Mouse (Mus musculus): Measurements from ENCODE around the gene Klhl10.
A peak's percentile ranks its signal among the peaks of the same experiment; 100 is the strongest.

Klhl10 gene

DNA sequence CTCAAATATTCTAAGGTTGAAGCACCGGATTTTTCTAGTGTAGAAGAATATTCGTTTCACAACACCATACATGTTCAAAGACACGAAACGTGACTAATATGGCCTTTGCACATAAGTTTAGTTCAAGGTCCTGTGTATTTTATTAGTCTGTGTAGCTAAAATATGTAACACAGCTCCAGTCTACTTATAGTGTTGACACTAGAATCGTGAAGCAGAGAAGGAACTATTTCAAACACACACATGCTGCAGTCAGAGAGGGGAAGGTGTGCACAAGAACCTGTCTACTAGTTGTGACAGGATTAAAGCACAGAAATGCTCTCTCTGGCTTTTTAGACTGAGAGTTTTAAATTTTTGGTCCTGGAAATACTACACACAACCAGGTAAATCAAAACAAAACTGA is 16.0 kb downstream of the Klhl10 start:
- no peak for DNase-seq (ENCODE audit: inconsistent age in 2 of 2, low spot score in 1 of 2)

- no peak for DNase-seq (ENCODE audit: inconsistent age in 2 of 2, low spot score in 1 of 2)
Observed at GRCm38 (mm10) chr11:100462699-100463098, 21.0 kb downstream of the Klhl10 start.

GRCm38 (mm10) chr11:100465229-100465792 is 23.6 kb downstream of the Klhl10 start:
- DNase-seq (ENCODE audit: inconsistent age in 2 of 2, low spot score in 1 of 2), result no peak

GRCm38 (mm10) chr11:100465833-100466232 is 24.1 kb downstream of the Klhl10 start:
- DNase-seq (ENCODE audit: inconsistent age in 2 of 2, low spot score in 1 of 2), result no peak

DNA sequence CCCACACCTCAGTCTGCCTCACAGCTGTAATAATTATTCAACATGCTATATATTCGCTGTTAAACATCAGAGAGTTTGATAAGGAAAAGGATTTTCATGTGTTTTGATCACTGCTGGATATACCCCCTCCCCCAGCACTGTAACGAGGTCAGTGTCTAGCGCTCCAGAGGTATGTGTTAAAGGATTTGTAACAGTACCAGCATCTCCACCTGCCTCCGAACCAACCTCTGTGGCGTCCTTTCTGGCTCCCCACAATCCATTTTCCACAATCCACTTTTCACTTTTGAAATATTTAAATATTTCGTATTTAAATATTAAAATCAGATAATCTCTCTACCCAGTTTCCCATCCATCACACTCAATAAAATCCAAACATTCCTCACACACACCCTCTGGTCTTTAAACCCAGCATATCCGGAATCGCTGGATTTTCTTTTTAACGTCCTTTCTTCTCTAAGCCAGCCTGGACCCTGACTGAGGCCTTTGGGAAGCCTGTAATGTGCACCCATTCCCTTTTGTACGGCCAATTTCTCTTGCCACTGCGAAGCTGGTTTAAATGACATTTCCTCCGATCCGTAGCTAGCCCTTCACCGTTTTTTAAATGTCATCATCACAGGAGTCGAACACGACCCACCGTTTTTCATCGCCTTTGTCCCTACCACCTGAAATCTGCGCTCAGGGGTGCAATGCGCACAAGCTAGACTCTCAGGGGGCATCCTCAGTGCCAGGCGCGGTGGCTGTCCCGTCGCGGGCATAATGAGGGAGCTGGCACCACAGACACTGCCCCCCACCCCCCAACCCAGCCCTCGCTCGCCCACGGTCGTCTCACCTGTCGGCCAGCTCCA is 29.9 kb downstream of the Klhl10 start:
- peak in 1 of 2 experiments; percentile 62 for DNase-seq (ENCODE audit: inconsistent age in 2 of 2, low spot score in 1 of 2)

DNA sequence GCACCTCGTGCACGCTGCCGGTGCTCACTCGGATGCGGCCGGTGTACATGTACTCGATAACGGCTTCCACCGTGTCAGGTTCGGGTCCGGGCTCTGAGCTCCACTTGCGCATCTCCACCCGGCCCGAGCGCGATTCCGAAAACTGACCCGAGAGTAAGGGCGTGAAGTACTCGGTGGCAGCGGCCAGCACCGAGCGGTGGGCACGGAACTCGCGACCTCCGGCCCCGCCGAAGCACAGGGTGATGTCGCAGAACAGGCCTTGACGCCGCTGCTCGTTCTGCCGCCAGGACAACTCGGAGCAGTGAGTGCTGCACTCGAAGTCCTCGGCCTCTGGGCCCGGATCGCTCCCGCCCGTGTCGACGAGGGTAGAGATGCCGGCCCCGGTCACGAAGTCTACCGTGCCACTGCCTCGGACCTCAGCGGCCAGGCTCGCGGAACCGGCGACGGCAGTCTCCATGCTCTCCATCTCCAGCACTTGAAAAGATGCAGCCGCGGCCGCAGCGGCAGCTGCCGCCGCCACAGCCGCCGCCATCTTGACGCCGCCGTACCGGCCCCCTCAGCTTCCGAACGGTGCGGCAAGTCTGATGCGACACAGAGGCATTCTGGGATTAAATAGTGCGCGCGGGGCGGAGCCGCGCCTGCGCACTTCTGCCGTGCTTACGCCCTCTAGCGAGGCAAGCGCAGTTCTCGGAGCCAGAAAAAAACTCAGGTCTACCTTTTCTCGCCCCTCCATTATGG is 30.6 kb downstream of the Klhl10 start, which contains the start of gene Klhl11:
TSS of gene Klhl11 (minus strand) at position 545 of the 738 bp plus-strand sequence.
- peak; percentile 93 to 97 for DNase-seq (ENCODE audit: inconsistent age in 2 of 2, low spot score in 1 of 2)

DNA sequence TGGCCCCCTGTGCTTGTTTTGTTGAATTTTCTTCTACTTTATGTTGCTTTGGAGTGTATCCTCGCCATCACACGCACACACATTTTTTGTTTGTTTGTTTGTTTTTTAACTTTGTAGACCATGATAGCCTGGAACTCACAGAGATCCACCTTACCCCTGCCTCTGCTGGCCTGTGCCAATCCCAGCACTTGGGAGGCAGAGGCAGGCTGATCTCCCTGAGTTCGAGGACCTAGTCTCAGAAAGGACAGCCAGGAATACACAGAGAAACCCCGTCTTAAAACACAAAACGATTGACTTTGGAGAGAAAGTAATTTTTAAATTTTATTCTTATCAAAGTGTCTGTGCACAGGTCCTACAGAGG is 31.2 kb downstream of the Klhl10 start:
- DNase-seq (ENCODE audit: inconsistent age in 2 of 2, low spot score in 1 of 2), result no peak

DNA sequence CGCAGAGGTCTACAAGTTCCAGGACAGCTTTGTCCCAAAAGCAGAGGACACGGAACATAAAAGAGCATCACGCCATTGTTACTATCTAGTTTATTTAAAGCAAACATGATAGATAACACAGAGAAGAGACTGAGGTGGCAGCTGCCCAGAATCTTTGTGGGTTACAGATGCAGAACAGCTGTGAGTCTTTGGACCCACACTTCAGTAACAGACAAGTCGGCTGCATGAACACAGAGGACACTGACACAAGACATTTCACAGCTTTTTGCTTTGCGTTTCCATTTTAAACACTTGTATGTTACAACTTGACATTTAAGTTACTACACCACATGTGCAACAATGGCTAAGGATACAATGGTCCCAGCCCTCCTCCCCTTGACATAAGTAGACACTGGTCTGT is 34.6 kb downstream of the Klhl10 start:
- no peak for DNase-seq (ENCODE audit: inconsistent age in 2 of 2, low spot score in 1 of 2)

- DNase-seq (ENCODE audit: inconsistent age in 2 of 2, low spot score in 1 of 2), result peak in 1 of 2 experiments; percentile 60
Observed at GRCm38 (mm10) chr11:100479152-100479551, 37.4 kb downstream of the Klhl10 start.

DNA sequence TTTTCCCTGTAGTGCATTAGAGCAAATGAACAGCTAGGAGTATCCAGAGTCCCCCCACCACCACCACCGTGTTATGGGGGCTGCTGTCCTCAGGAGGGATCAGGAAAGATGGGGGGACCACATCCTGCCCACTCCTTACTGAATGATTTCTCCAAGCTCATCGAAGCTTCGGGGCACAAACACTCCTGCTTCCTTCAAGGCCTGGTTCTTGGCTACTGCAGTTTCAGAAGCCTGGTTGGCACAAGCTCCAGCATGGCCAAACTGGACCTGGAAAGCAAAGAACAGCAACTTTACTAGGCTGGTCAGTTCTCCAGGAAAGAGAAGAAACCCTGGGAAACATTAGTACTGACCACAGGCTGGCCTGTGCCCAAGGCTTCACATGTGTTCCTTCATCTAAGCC is 42.7 kb downstream of the Klhl10 start:
- peak in 1 of 2 experiments; percentile 59 for DNase-seq (ENCODE audit: inconsistent age in 2 of 2, low spot score in 1 of 2)

GRCm38 (mm10) chr11:100485801-100486538 is 44.3 kb downstream of the Klhl10 start:
- DNase-seq (ENCODE audit: inconsistent age in 2 of 2, low spot score in 1 of 2), result peak in 1 of 2 experiments; percentile 58

DNA sequence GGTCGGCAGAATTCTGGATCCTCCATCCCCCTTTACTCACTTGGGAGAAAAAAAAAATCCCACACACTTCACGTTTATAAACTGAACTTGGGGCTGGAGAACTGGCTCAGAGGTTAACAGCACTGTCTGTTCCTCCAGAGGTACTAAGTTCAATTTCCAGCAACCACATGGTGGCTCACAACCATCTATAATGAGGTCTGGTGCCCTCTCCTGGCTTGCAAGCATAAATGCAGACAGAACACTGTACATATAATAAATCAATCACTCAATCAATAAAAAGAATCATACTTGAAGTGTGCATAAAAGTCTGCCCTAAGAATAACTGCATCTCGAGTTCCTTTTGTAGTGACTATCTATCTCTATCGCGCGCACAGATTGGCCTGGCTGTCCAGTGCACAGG is 49.2 kb downstream of the Klhl10 start:
- no peak for DNase-seq (ENCODE audit: inconsistent age in 2 of 2, low spot score in 1 of 2)

- DNase-seq (ENCODE audit: inconsistent age in 2 of 2, low spot score in 1 of 2), result no peak
Observed at GRCm38 (mm10) chr11:100493771-100494170, 52.1 kb downstream of the Klhl10 start.

- no peak for DNase-seq (ENCODE audit: inconsistent age in 2 of 2, low spot score in 1 of 2)
Observed at GRCm38 (mm10) chr11:100500241-100500640, 58.5 kb downstream of the Klhl10 start.

DNA sequence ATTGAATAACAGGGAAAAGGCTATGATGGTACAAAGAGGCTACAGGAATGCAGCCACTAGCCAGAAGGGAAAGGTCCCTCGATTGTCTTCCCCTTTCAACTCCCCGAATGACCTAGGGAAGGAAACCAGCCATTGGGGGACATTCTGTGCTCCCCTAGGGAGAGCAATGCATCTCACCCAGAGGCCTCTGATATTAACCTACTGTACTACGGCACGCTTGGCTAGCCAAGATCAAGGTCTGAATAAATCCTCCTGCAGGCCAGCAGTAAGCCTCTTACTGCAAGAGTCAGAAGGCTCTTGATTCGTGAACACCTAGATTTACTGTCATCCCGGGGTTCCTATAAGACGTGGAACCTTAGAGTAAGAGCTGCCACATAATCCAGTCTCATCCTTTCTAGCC is 58.9 kb downstream of the Klhl10 start:
- DNase-seq (ENCODE audit: inconsistent age in 2 of 2, low spot score in 1 of 2), result no peak

DNA sequence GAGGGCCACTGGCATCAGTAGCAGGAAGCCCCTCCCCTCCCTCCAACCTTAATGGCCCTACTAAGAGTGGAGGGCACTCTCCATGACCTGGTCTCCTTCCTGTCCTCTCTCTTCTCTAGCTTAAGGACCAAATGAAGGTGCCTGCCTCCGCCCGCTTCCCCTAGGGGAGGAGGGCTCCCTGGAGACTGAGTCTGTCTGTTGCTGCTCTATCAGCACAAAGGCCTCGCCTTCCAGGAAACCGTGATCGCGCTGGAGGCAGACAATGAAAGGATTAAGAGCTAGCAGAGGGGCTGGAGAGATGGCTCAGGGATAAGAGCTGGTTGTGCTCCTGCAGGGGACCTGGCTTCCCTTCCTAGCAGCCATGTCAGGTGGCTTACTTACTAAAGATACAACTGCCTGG is 59.6 kb downstream of the Klhl10 start:
- no peak for DNase-seq (ENCODE audit: inconsistent age in 2 of 2, low spot score in 1 of 2)

- DNase-seq (ENCODE audit: inconsistent age in 2 of 2, low spot score in 1 of 2), result peak in 1 of 2 experiments; percentile 60
Observed at GRCm38 (mm10) chr11:100504990-100505660, 63.4 kb downstream of the Klhl10 start.

- DNase-seq (ENCODE audit: inconsistent age in 2 of 2, low spot score in 1 of 2), result no peak
Observed at GRCm38 (mm10) chr11:100505997-100506396, 64.3 kb downstream of the Klhl10 start.

Data from adrenal gland, adult (tissue).